Mouse (Mus musculus) brain, embryonic 14.5 days (tissue): ENCODE measurements at regions not wholly inside any gene's neighbourhood (a gene's known extent, or its start where the extent isn't known, plus 50 kb on each side); places are given as distances from the start of the nearest gene placed in this dataset.

Source experiments
- DNase-seq: peaks from one replicate; pipeline ENCODE4 v3.0.0-alpha.2; 2011; ENCODE audit warnings: low read depth
- CTCF ChIP-seq: fragments of 200-500 bp; IDR thresholded peaks from 2 replicates; pipeline ENCODE4 v1.5.1; 2012; ENCODE audit warnings: inconsistent platforms, mild to moderate bottlenecking, moderate library complexity, borderline replicate concordance; ENCODE audit not compliant: insufficient read depth, insufficient read length; ENCODE audit errors: extremely low read depth
- POLR2A ChIP-seq: fragments of 200-500 bp; IDR thresholded peaks from 2 replicates; pipeline ENCODE4 v1.6.1; 2012; ENCODE audit warnings: mild to moderate bottlenecking, inconsistent platforms, borderline replicate concordance; ENCODE audit not compliant: poor library complexity, insufficient read depth, insufficient read length, severe bottlenecking; ENCODE audit errors: extremely low read depth

DNA sequence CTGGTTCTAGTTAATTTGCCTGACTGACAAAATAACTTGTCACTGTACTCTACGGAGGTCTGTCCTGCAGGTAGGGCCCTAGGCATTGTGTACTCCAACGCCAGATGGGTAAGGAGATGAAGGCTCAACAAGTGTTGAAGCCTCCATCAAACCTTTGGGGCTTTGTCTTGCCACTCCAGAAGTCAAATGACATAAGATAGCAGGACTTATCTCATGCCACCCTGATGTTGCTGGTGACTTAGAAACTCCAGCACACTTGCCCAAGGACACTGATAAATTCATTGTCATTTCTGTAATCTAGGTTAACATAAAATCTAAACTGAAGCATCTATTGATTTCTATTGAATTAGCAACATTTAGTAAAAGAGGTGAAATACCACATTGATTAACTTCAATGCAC is 1097.5 kb downstream of the Pla2g4a start:
- TF ChIP-seq CTCF (no peak), POLR2A (no peak)

DNA sequence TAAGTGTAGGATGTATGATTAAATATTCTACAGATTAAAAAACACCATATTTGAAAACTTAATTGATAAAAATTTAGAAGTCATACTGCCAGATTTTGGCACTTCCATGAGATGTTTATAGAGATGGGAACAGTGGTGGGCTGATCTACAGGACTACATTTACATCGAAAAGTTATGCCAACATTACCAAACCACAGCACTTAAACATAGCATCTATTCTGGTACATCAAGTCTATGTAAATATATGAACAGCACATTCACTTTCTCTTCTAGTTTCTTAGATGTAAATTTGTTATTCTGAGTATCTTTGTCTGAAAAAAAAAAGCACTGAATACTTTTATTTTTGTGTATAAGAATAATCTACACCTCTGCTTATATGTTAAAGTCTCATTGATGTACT is 1108.1 kb downstream of the Pla2g4a start:
- TF ChIP-seq POLR2A = no peak
- TF ChIP-seq CTCF = no peak
- no peak for DNase-seq

More for the DNA sequence above, 1097.5 kb downstream of the Pla2g4a start:
- DNase-seq = no peak

DNA sequence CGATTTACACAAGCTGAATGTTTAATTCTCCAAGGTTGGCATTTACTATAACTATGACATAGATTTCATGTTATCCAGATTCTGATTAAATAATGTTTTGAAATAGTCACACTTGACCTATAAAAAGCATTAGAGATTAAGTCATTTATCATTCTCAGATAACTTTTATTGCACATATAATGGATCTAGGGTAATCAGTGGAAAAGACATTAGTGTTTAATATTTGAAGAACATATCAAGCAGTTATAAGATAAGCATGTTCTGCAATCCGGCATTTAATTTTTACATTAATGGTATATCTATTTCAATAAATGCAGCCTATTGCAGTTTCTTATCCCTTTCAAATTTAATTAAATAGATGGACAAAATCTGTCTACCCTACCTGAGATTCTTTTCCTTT is 1114.5 kb downstream of the Pla2g4a start:
- TF ChIP-seq CTCF (no peak), POLR2A (no peak)
- DNase-seq = no peak

DNA sequence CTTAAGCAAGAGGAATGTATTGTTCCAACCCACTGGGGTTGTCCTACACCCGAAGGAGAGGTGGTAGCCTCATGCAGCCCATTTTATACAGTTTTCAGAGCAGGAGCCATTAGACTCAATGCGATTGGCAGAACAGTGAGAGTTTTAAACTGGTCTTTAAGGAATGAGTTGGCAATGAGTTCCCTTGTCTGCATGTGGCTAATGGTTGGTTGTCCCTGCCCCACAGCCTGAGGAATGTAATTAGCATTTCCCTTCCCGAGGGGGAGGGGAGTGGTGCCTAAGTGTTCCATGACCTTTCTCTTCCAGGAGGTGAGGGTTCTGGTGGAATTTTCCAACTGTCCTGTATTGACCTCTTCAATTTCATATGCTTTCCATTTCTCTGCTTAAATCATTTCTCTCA is 1137.9 kb downstream of the Pla2g4a start:
- TF ChIP-seq POLR2A (no peak), CTCF (no peak)
- DNase-seq = peak; percentile 52

DNA sequence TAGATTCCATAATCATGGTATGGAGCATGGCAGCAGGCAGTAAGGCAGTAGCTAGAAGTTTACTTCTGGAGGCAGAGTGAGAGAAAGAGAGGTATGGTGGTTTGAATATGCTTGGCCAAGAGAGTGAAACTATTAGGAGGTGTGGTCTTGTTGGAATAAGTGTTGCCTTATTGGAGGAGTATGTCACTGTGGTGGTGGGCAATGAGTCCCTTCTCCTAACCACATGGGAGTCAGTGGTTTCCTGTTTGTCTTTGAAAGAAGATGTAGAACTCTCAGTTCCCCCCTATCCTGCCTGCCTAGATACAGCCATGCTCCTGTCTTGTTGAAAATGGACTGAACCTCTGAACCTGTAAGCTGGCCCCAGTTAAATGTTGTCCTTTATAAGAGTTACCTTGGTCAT is 1152.4 kb downstream of the Pla2g4a start:
- TF ChIP-seq CTCF (no peak), POLR2A (no peak)
- no peak for DNase-seq

DNA sequence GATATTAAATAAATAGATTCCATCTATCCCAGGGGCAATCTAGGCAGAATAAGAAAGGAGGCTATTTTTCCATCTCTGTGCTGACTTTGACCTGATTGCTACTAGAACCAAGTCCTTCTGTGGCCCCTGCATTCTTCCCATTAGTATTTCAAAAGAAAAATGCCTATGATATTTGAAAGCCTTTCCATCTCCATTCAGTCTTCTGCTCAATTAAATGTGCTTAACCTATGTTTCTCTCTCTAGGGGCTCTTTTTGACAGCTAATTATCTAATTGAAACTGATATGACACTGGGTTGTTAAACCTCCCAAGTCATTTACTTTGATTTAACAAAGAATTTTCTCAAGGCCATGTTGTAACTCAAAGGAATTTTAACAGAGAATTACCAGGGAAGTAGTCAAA is 1164.0 kb downstream of the Pla2g4a start:
- DNase-seq = peak; percentile 69
- TF ChIP-seq CTCF = no peak
- TF ChIP-seq POLR2A = no peak

DNA sequence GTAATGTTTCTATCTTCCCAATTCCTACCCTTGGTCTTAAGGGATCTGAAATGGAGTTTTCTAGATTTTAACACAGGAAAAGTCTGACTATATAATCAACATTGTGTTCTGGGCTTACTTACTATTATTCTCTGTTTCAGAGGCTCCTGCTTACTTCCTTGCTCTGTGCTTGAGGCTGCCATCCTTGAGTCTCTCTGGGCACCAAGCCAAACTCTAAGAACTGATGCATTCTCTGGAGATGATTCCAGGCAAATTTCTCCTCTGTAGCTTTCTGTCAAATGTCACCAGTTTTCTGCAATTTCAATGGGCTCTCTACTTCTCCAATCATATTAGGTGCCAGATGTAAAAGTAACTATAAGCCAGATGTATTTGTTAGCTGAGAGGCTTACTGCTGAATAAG is 1210.3 kb downstream of the Pla2g4a start:
- DNase-seq = peak; percentile 66
- TF ChIP-seq CTCF (no peak), POLR2A (no peak)

DNA sequence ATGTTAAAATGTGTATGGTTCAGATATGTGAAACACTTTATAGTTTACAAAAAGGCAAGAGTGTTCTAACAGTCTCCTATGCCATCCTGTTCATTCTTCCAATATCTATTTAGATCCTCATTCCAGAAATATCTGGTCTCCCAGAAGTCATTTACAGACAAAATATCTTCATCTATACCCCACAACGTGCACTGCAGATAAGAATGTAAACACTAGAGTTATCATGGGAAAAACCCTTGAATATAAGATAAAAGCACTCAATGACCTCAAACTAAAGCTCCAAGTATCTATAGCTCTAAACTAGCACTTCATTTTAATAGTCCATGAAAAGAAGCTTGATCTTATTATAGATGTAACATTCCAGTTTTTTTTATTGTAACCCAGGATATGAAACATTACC is 1239.0 kb downstream of the Pla2g4a start:
- DNase-seq = no peak
- TF ChIP-seq CTCF (no peak), POLR2A (no peak)

DNA sequence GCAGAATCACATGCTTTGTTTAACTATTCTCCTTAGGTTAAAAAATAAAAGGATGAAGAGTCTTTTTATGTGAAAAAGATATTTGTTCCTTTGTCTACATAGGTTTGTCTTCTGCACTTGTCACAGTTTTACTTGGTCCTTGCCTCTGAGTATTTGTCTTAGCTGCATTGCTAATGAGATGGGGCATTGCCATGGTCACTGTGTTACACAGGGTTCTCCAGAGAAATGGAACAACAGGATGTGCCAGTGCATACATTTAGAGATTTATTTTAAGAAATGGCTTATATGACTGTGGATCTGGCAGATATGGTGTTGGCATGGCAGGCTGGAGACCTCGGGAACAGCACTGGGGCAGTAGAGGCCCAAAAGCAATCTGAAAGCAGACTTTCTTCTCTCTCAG is 1239.7 kb downstream of the Pla2g4a start:
- TF ChIP-seq POLR2A = no peak
- no peak for TF ChIP-seq CTCF
- peak; percentile 53 for DNase-seq

DNA sequence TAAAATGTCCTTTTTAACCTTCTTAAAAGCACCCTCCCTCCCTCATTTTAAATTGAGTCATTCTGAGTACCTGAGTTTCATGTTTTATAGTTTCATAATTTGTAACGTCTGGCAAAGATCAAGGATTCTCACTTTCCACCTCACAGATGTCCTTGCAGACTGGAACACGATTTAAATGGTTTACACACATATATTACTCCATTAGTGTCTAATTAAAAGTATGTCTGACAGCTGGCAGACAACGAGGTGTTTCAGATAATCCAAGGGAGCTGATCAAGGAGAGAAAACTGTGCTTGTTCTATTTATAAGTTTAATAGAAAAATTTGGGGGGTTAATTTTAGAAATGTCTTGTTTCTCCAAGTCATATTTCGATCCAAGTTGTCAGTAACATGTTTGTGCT is 1240.1 kb downstream of the Pla2g4a start:
- peak; percentile 81 for DNase-seq
- TF ChIP-seq CTCF = no peak
- TF ChIP-seq POLR2A = no peak

DNA sequence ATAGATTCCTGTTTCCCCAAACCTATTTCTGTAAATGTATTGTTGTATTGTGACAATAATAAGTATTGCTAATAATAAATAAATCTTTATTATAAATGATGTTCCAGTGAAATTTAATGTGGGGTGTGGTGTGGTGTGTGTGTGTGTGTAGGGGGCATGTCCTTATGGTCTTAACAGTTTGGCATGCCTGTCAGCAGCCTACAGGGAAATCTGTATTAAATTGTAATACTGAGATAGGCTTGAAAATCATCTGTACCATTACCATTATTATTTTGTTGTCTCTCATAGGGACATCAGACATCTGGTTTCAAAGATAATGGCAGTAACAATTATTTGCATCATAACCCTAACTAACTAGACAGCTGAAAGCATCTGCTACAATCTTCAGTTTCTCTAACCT is 1253.0 kb downstream of the Pla2g4a start:
- peak; percentile 26 for DNase-seq
- TF ChIP-seq POLR2A = no peak
- TF ChIP-seq CTCF = no peak

DNA sequence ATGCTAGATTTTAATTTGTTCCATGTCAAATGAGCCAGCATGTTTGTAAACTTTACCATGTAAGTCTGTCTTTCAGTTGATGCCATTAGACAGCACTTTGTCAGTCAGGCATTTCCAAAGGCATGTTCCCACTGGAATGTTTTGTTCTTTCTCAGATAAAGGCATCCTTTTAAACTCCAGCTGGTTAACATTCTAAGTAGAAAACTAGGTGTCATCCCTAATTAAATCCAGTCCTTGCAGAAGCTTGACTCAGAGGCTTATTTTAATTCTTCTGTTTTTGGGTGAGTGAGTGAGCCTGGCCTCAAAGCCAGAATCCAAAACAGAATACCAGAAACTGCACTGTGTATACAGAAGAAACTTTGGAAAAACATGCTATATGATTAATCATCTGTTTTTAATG is 1253.4 kb downstream of the Pla2g4a start:
- DNase-seq = peak; percentile 13
- TF ChIP-seq POLR2A (no peak), CTCF (no peak)
